Mouse (Mus musculus) heart, embryonic 13.5 days (tissue): ENCODE results near the gene Stambpl1. TPM values are rescaled to one million over a fixed set of nuclear protein-coding genes. Genes with fewer than 3 reads are reported as not detected.
"Not testable (repeated sequence)": the region's sequence is repeated elsewhere in the genome, so short reads cannot be mapped to it uniquely, and the experiment has no call there.

ENCODE experiments used
- ATAC-seq: fragments of 200-750 bp; cut with Nextera tagmentation; 2 replicates; pipeline ENCODE4 v1.8.0; 2017; ENCODE audit warnings: moderate TSS enrichment; ENCODE audit not compliant: insufficient number of reproducible peaks, low FRiP score, low TSS enrichment; ENCODE audit errors: extremely low read depth
- H3K27ac ChIP-seq: fragments of 300-500 bp; sonication (generic); replicated peaks from 2 replicates; pipeline ENCODE4 v1.5.1; 2015; ENCODE audit warnings: moderate library complexity, mild to moderate bottlenecking, inconsistent platforms
- H3K27me3 ChIP-seq: fragments of 300-500 bp; sonication (generic); replicated peaks from 2 replicates; pipeline ENCODE4 v1.6.1; 2015; ENCODE audit warnings: mild to moderate bottlenecking, inconsistent platforms
- H3K36me3 ChIP-seq: fragments of 300-500 bp; sonication (generic); 2 replicates; pipeline ENCODE4 v1.6.1; 2015; ENCODE audit warnings: mild to moderate bottlenecking, inconsistent platforms
- H3K4me1 ChIP-seq: fragments of 300-500 bp; sonication (generic); 2 replicates; pipeline ENCODE4 v1.6.1; 2015; ENCODE audit warnings: inconsistent platforms
- H3K4me2 ChIP-seq: fragments of 300-500 bp; sonication (generic); 2 replicates; pipeline ENCODE4 v1.6.1; 2015; ENCODE audit warnings: inconsistent platforms, mild to moderate bottlenecking, moderate library complexity
- H3K4me3 ChIP-seq: fragments of 300-500 bp; sonication (generic); 2 replicates; pipeline ENCODE4 v1.5.1; 2015; ENCODE audit warnings: moderate library complexity, mild to moderate bottlenecking, inconsistent platforms
- H3K9ac ChIP-seq: fragments of 300-500 bp; sonication (generic); 2 replicates; pipeline ENCODE4 v1.6.1; 2015; ENCODE audit warnings: inconsistent platforms, mild to moderate bottlenecking, moderate library complexity
- H3K9me3 ChIP-seq: fragments of 300-500 bp; sonication (generic); 2 replicates; pipeline ENCODE4 v1.6.1; 2016; ENCODE audit warnings: inconsistent platforms
- WGBS: fragments of 180-500 bp; shearing (Covaris S2); methylation state at CpG from one replicate; pipeline ENCODE4 v1.1.7; 2015; ENCODE audit warnings: mixed read lengths; 5-methylcytosine and 5-hydroxymethylcytosine counted together
- polyA plus RNA-seq: library from polyadenylated mRNA; unstranded; fragments of >200 nt; fragmentation: Nextera tagmentation; extraction: Ambion mirVana; gene quantifications from 2 replicates; pipeline ENCODE4 v1.2.1, GENCODE M21; 2015

Stambpl1 gene
- polyA plus RNA-seq, 1 experiment from 2014 or later = 5.5 TPM

- no peak for ATAC-seq
- no peak overlapping the region for H3K4me3 ChIP-seq
- H3K4me2 ChIP-seq = no peak overlapping the region
- no peaks in the 10 kb centered on the region for H3K27me3 ChIP-seq
- H3K27ac ChIP-seq = no peak overlapping the region
- H3K36me3 ChIP-seq = no peaks in the 10 kb centered on the region
- 74% methylated on average over 4 of the region's 4 CpGs for WGBS
- H3K9me3 ChIP-seq = no peaks in the 10 kb centered on the region
- no peak overlapping the region for H3K9ac ChIP-seq
- no peaks in the 10 kb centered on the region for H3K4me1 ChIP-seq
Observed at GRCm38 (mm10) chr19:34198901-34199300, 6.9 kb downstream of the Stambpl1 start.

GRCm38 (mm10) chr19:34199488-34199887 lies 7.5 kb downstream of the Stambpl1 start:
- Histone ChIP-seq H3K27me3 (no peaks in the 10 kb centered on the region), H3K9me3 (no peaks in the 10 kb centered on the region), H3K27ac (no peak overlapping the region), H3K4me2 (no peak overlapping the region), H3K4me3 (no peak overlapping the region), H3K9ac (no peak overlapping the region), H3K4me1 (no peaks in the 10 kb centered on the region), H3K36me3 (no peaks in the 10 kb centered on the region)
- ATAC-seq = no peak
- WGBS = 52% methylated on average over 2 of the region's 2 CpGs

- H3K9me3 ChIP-seq = no peaks in the 10 kb centered on the region
- H3K4me3 ChIP-seq = no peak overlapping the region
- WGBS = 73% methylated on average over 2 of the region's 2 CpGs
- H3K9ac ChIP-seq = no peak overlapping the region
- H3K27ac ChIP-seq = no peak overlapping the region
- H3K36me3 ChIP-seq = no peaks in the 10 kb centered on the region
- ATAC-seq = no peak
- no peaks in the 10 kb centered on the region for H3K4me1 ChIP-seq
- H3K27me3 ChIP-seq = no peaks in the 10 kb centered on the region
- H3K4me2 ChIP-seq = no peak overlapping the region
Observed at GRCm38 (mm10) chr19:34202668-34203067, 10.6 kb downstream of the Stambpl1 start.

GRCm38 (mm10) chr19:34206128-34206527 lies 14.1 kb downstream of the Stambpl1 start:
- H3K27ac ChIP-seq, H3K36me3 ChIP-seq, H3K4me2 ChIP-seq, ATAC-seq, H3K27me3 ChIP-seq, H3K4me3 ChIP-seq, H3K4me1 ChIP-seq, H3K9me3 ChIP-seq, H3K9ac ChIP-seq: not testable (repeated sequence)
- WGBS = 67% methylated on average over 4 of the region's 4 CpGs

GRCm38 (mm10) chr19:34206760-34207440 lies 14.9 kb downstream of the Stambpl1 start:
- H3K27me3 ChIP-seq = no peaks in the 10 kb centered on the region
- H3K9ac ChIP-seq = no peak overlapping the region
- H3K9me3 ChIP-seq = no peaks in the 10 kb centered on the region
- no peak overlapping the region for H3K27ac ChIP-seq
- ATAC-seq = no peak
- 74% methylated on average over 8 of the region's 8 CpGs for WGBS
- no peaks in the 10 kb centered on the region for H3K36me3 ChIP-seq
- H3K4me2 ChIP-seq = no peak overlapping the region
- no peaks in the 10 kb centered on the region for H3K4me1 ChIP-seq
- no peak overlapping the region for H3K4me3 ChIP-seq

- ATAC-seq = no peak
- Histone ChIP-seq H3K9ac (no peak overlapping the region), H3K4me1 (0 out of 2 replicates have a peak, but pooled peaks cover under 1% of the 10 kb centered on the region), H3K27me3 (no peaks in the 10 kb centered on the region), H3K27ac (no peak overlapping the region), H3K9me3 (no peaks in the 10 kb centered on the region), H3K4me3 (no peak overlapping the region), H3K36me3 (no peaks in the 10 kb centered on the region), H3K4me2 (no peak overlapping the region)
- WGBS = 61% methylated on average over 3 of the region's 3 CpGs
Observed at GRCm38 (mm10) chr19:34209031-34209430, 17.0 kb downstream of the Stambpl1 start.

GRCm38 (mm10) chr19:34209930-34210581 lies 18.0 kb downstream of the Stambpl1 start:
- H3K36me3 ChIP-seq = no peaks in the 10 kb centered on the region
- no peaks in the 10 kb centered on the region for H3K27me3 ChIP-seq
- no peak overlapping the region for H3K4me2 ChIP-seq
- H3K9me3 ChIP-seq = no peaks in the 10 kb centered on the region
- no peak overlapping the region for H3K9ac ChIP-seq
- ATAC-seq = no peak
- no peak overlapping the region for H3K4me3 ChIP-seq
- peaks cover 4% of the 10 kb centered on the region; the same call in 1 of the 2 replicates for H3K4me1 ChIP-seq
- no peak overlapping the region for H3K27ac ChIP-seq
- 75% methylated on average over 8 of the region's 8 CpGs for WGBS

GRCm38 (mm10) chr19:34210841-34211240 lies 18.8 kb downstream of the Stambpl1 start:
- Histone ChIP-seq H3K4me3 (no peak overlapping the region), H3K27ac (no peak overlapping the region), H3K4me1 (peaks cover 4% of the 10 kb centered on the region; the same call in 1 of the 2 replicates), H3K9me3 (no peaks in the 10 kb centered on the region), H3K36me3 (no peaks in the 10 kb centered on the region), H3K4me2 (no peak overlapping the region), H3K9ac (no peak overlapping the region), H3K27me3 (no peaks in the 10 kb centered on the region)
- no peak for ATAC-seq
- 65% methylated on average over 2 of the region's 2 CpGs for WGBS

GRCm38 (mm10) chr19:34212489-34213250 lies 20.6 kb downstream of the Stambpl1 start:
- Histone ChIP-seq H3K4me3 (no peak overlapping the region), H3K4me2 (no peak overlapping the region), H3K27me3 (no peaks in the 10 kb centered on the region), H3K4me1 (peaks cover 4% of the 10 kb centered on the region; the same call in 1 of the 2 replicates), H3K36me3 (no peaks in the 10 kb centered on the region), H3K9ac (no peak overlapping the region), H3K9me3 (no peaks in the 10 kb centered on the region), H3K27ac (no peak overlapping the region)
- no peak for ATAC-seq
- 76% methylated on average over 12 of the region's 12 CpGs for WGBS

GRCm38 (mm10) chr19:34213251-34213645 lies 21.2 kb downstream of the Stambpl1 start:
- no peaks in the 10 kb centered on the region for H3K36me3 ChIP-seq
- no peak overlapping the region for H3K4me3 ChIP-seq
- H3K4me2 ChIP-seq = no peak overlapping the region
- H3K9me3 ChIP-seq = no peaks in the 10 kb centered on the region
- ATAC-seq = no peak
- H3K4me1 ChIP-seq = peaks cover 4% of the 10 kb centered on the region; the same call in 1 of the 2 replicates
- H3K27ac ChIP-seq = no peak overlapping the region
- H3K9ac ChIP-seq = no peak overlapping the region
- no peaks in the 10 kb centered on the region for H3K27me3 ChIP-seq

GRCm38 (mm10) chr19:34214136-34214535 lies 22.1 kb downstream of the Stambpl1 start:
- H3K36me3 ChIP-seq = no peaks in the 10 kb centered on the region
- H3K4me2 ChIP-seq = no peak overlapping the region
- H3K9ac ChIP-seq = no peak overlapping the region
- WGBS = 41% methylated on average over 4 of the region's 4 CpGs
- H3K9me3 ChIP-seq = no peaks in the 10 kb centered on the region
- H3K27ac ChIP-seq = no peak overlapping the region
- no peaks in the 10 kb centered on the region for H3K27me3 ChIP-seq
- no peak for ATAC-seq
- H3K4me3 ChIP-seq = no peak overlapping the region
- peaks cover 4% of the 10 kb centered on the region; the same call in 1 of the 2 replicates for H3K4me1 ChIP-seq
